Mouse (Mus musculus) intestine, embryonic 14.5 days (tissue): ENCODE data around the gene Ppp6r1. TPM values are rescaled to one million over a fixed set of nuclear protein-coding genes. Genes with fewer than 3 reads are reported as not detected.

ENCODE experiments used
- ATAC-seq: fragments of 200-750 bp; cut with Nextera tagmentation; replicated peaks from 2 replicates; pipeline ENCODE4 v1.8.0; 2017; ENCODE audit warnings: low read depth, moderate number of reproducible peaks, moderate TSS enrichment, moderate library complexity; ENCODE audit not compliant: low FRiP score, low TSS enrichment
- DNase-seq: peaks from one replicate; pipeline ENCODE4 v3.0.0-alpha.2; 2018; ENCODE audit warnings: low spot score
- H3K27ac ChIP-seq: fragments of 300-500 bp; sonication (generic); 2 replicates; pipeline ENCODE4 v1.5.1; 2014; ENCODE audit warnings: low read depth, mild to moderate bottlenecking, control low read depth
- H3K27me3 ChIP-seq: fragments of 300-500 bp; sonication (generic); replicated peaks from 2 replicates; pipeline ENCODE4 v1.6.1; 2014; ENCODE audit warnings: low read length, control low read depth; ENCODE audit not compliant: control insufficient read depth, insufficient read depth
- H3K36me3 ChIP-seq: fragments of 300-500 bp; sonication (generic); 2 replicates; pipeline ENCODE4 v1.6.1; 2014; ENCODE audit warnings: low read length, control low read depth; ENCODE audit not compliant: control insufficient read depth, insufficient read depth
- H3K4me1 ChIP-seq: fragments of 300-500 bp; sonication (generic); replicated peaks from 2 replicates; pipeline ENCODE4 v1.6.1; 2014; ENCODE audit warnings: low read length, control low read depth, mixed read lengths; ENCODE audit not compliant: control insufficient read depth, insufficient read depth
- H3K4me2 ChIP-seq: fragments of 300-500 bp; sonication (generic); 2 replicates; pipeline ENCODE4 v1.6.1; 2014; ENCODE audit warnings: low read length
- H3K4me3 ChIP-seq: fragments of 300-500 bp; sonication (generic); 2 replicates; pipeline ENCODE4 v1.5.1; 2014; ENCODE audit warnings: low read depth, low read length, control low read depth, mixed read lengths
- H3K9ac ChIP-seq: fragments of 300-500 bp; sonication (generic); 2 replicates; pipeline ENCODE4 v1.6.1; 2014; ENCODE audit warnings: mild to moderate bottlenecking, low read length
- H3K9me3 ChIP-seq: fragments of 300-500 bp; sonication (generic); 2 replicates; pipeline ENCODE4 v1.6.1; 2016; ENCODE audit warnings: low read length, control low read depth; ENCODE audit not compliant: control insufficient read depth
- WGBS: fragments of 180-500 bp; shearing (Covaris S2); extraction: QIAGEN DNeasy Blood & Tissue Kit; methylation state at CpG from one replicate; pipeline ENCODE4 v1.1.7; 2014; 5-methylcytosine and 5-hydroxymethylcytosine counted together
- polyA plus RNA-seq: library from polyadenylated mRNA; unstranded; fragments of >200 nt; fragmentation: Nextera tagmentation; extraction: Ambion mirVana; gene quantifications from 2 replicates; pipeline ENCODE4 v1.2.1, GENCODE M21; 2014

Gene Ppp6r1
- polyA plus RNA-seq, 1 experiment from 2014 or later, result 8.5 TPM

- H3K4me1 ChIP-seq, result no peaks in the 10 kb centered on the region
- DNase-seq (no peak), ATAC-seq (no peak)
- H3K27ac ChIP-seq, result no peak overlapping the region
- no peak overlapping the region for H3K9ac ChIP-seq
- H3K9me3 ChIP-seq, result no peaks in the 10 kb centered on the region
- no peak overlapping the region for H3K4me3 ChIP-seq
- H3K4me2 ChIP-seq, result no peak overlapping the region
- H3K36me3 ChIP-seq, result peaks cover 80% of the 10 kb centered on the region
- H3K27me3 ChIP-seq, result no peaks in the 10 kb centered on the region
- WGBS, result 91% methylated on average over 6 of the region's 6 CpGs
Measured at GRCm38 (mm10) chr7:4643225-4643624, 15.6 kb downstream of the Ppp6r1 start.

GRCm38 (mm10) chr7:4641956-4642355, 16.9 kb downstream of the Ppp6r1 start:
- Histone ChIP-seq H3K27me3 (no peaks in the 10 kb centered on the region), H3K36me3 (peaks cover 90% of the 10 kb centered on the region), H3K9me3 (no peaks in the 10 kb centered on the region), H3K4me2 (no peak overlapping the region), H3K9ac (no peak overlapping the region), H3K4me1 (no peaks in the 10 kb centered on the region), H3K27ac (no peak overlapping the region), H3K4me3 (no peak overlapping the region)
- WGBS, result 70% methylated on average over 7 of the region's 7 CpGs
- ATAC-seq, result no peak
- DNase-seq, result no peak

- Histone ChIP-seq H3K27me3 (no peaks in the 10 kb centered on the region), H3K4me3 (no peak overlapping the region), H3K36me3 (peaks cover 89% of the 10 kb centered on the region), H3K9me3 (no peaks in the 10 kb centered on the region), H3K9ac (no peak overlapping the region), H3K27ac (no peak overlapping the region), H3K4me1 (no peaks in the 10 kb centered on the region), H3K4me2 (no peak overlapping the region)
- DNase-seq (no peak), ATAC-seq (no peak)
- 80% methylated on average over 11 of the region's 11 CpGs for WGBS
Measured at GRCm38 (mm10) chr7:4641155-4641554, 17.7 kb downstream of the Ppp6r1 start.

- Histone ChIP-seq H3K27ac (no peak overlapping the region), H3K4me1 (no peaks in the 10 kb centered on the region), H3K9me3 (no peaks in the 10 kb centered on the region), H3K4me3 (no peak overlapping the region), H3K4me2 (no peak overlapping the region), H3K27me3 (no peaks in the 10 kb centered on the region), H3K36me3 (peaks cover 86% of the 10 kb centered on the region), H3K9ac (no peak overlapping the region)
- no peak for ATAC-seq
- 84% methylated on average over 4 of the region's 4 CpGs for WGBS
- no peak for DNase-seq
Measured at GRCm38 (mm10) chr7:4636179-4636578, 22.6 kb downstream of the Ppp6r1 start.

GRCm38 (mm10) chr7:4631031-4631430, 27.8 kb downstream of the Ppp6r1 start, which contains the start of gene Tmem86b:
Tmem86b (minus strand) TSS chr7:4631422.
- 90% methylated on average over 4 of the region's 4 CpGs for WGBS

GRCm38 (mm10) chr7:4630198-4630597, 28.6 kb downstream of the Ppp6r1 start:
- DNase-seq (no peak), ATAC-seq (peak; percentile 73)
- no peaks in the 10 kb centered on the region for H3K27me3 ChIP-seq
- no peak overlapping the region for H3K27ac ChIP-seq
- 75% methylated on average over 1 of the region's 1 CpGs for whole genome bisulfite sequencing
- H3K36me3 ChIP-seq, result peaks cover 64% of the 10 kb centered on the region
- no peak overlapping the region for H3K9ac ChIP-seq
- H3K4me2 ChIP-seq, result no peak overlapping the region
- no peak overlapping the region for H3K4me3 ChIP-seq
- H3K4me1 ChIP-seq, result no peaks in the 10 kb centered on the region
- H3K9me3 ChIP-seq, result no peaks in the 10 kb centered on the region

More at GRCm38 (mm10) chr7:4631031-4631430, 27.8 kb downstream of the Ppp6r1 start, which contains the start of gene Tmem86b:
- no peak for ATAC-seq
- Histone ChIP-seq H3K4me1 (no peaks in the 10 kb centered on the region), H3K27ac (no peak within 1 kb of the TSS), H3K4me3 (no peak within 1 kb of the TSS), H3K27me3 (no peaks in the 10 kb centered on the region), H3K9ac (no peak within 1 kb of the TSS), H3K4me2 (no peak within 1 kb of the TSS), H3K36me3 (peaks cover 72% of the 10 kb centered on the region), H3K9me3 (no peaks in the 10 kb centered on the region)
- no peak for DNase-seq

GRCm38 (mm10) chr7:4629586-4629985, 29.2 kb downstream of the Ppp6r1 start:
- Histone ChIP-seq H3K27me3 (no peaks in the 10 kb centered on the region), H3K27ac (no peak overlapping the region), H3K4me3 (no peak overlapping the region), H3K4me2 (no peak overlapping the region), H3K36me3 (peaks cover 60% of the 10 kb centered on the region), H3K9ac (no peak overlapping the region), H3K4me1 (no peaks in the 10 kb centered on the region), H3K9me3 (no peaks in the 10 kb centered on the region)
- no peak for DNase-seq
- ATAC-seq, result no peak; the same call in 1 of the 2 replicates
- WGBS, result 65% methylated on average over 5 of the region's 5 CpGs

GRCm38 (mm10) chr7:4625928-4626327, 32.9 kb downstream of the Ppp6r1 start:
- ATAC-seq (no peak), DNase-seq (no peak)
- Histone ChIP-seq H3K27ac (no peak overlapping the region), H3K9me3 (no peaks in the 10 kb centered on the region), H3K4me2 (no peak overlapping the region), H3K9ac (no peak overlapping the region), H3K27me3 (no peaks in the 10 kb centered on the region), H3K4me1 (no peaks in the 10 kb centered on the region), H3K4me3 (no peak overlapping the region), H3K36me3 (peaks cover 26% of the 10 kb centered on the region)
- 97% methylated on average over 2 of the region's 2 CpGs for WGBS

GRCm38 (mm10) chr7:4624343-4624742, 34.5 kb downstream of the Ppp6r1 start:
- Histone ChIP-seq H3K27me3 (no peaks in the 10 kb centered on the region), H3K4me1 (no peaks in the 10 kb centered on the region), H3K4me3 (no peak overlapping the region), H3K4me2 (no peak overlapping the region), H3K27ac (no peak overlapping the region), H3K36me3 (peaks cover 16% of the 10 kb centered on the region), H3K9me3 (no peaks in the 10 kb centered on the region), H3K9ac (no peak overlapping the region)
- whole genome bisulfite sequencing, result 36% methylated on average over 1 of the region's 1 CpGs
- no peak for ATAC-seq
- no peak for DNase-seq
